Mouse (Mus musculus) heart, postnatal 0 days (tissue): ENCODE results near the gene Prkar1b. TPM values are rescaled to one million over a fixed set of nuclear protein-coding genes. Genes with fewer than 3 reads are reported as not detected.

Experiments
- ATAC-seq: fragments of 200-750 bp; cut with Nextera tagmentation; 2 replicates; pipeline ENCODE4 v1.8.0; 2017; ENCODE audit warnings: low read depth, moderate number of reproducible peaks, moderate library complexity; ENCODE audit not compliant: insufficient read depth
- DNase-seq: peaks from one replicate; pipeline ENCODE4 v3.0.0-alpha.2; 2016; ENCODE audit warnings: low spot score
- H3K27ac ChIP-seq: fragments of 300-500 bp; sonication (generic); 2 replicates; pipeline ENCODE4 v1.5.1; 2014; ENCODE audit warnings: low read depth, mild to moderate bottlenecking
- H3K27me3 ChIP-seq: fragments of 300-500 bp; sonication (generic); 2 replicates; pipeline ENCODE4 v1.6.1; 2014; ENCODE audit warnings: low read length, mixed read lengths; ENCODE audit not compliant: control insufficient read depth, insufficient read depth
- H3K36me3 ChIP-seq: fragments of 300-500 bp; sonication (generic); replicated peaks from 2 replicates; pipeline ENCODE4 v1.6.1; 2014; ENCODE audit warnings: low read length, mixed read lengths; ENCODE audit not compliant: control insufficient read depth, insufficient read depth
- H3K4me1 ChIP-seq: fragments of 300-500 bp; sonication (generic); 2 replicates; pipeline ENCODE4 v1.6.1; 2014; ENCODE audit warnings: antibody characterized with exemption; ENCODE audit not compliant: control insufficient read depth, insufficient read depth
- H3K4me2 ChIP-seq: fragments of 300-500 bp; sonication (generic); 2 replicates; pipeline ENCODE4 v1.6.1; 2014; ENCODE audit warnings: low read depth, mild to moderate bottlenecking, low read length, moderate library complexity
- H3K4me3 ChIP-seq: fragments of 300-500 bp; sonication (generic); 2 replicates; pipeline ENCODE4 v1.5.1; 2014; ENCODE audit warnings: low read depth, low read length
- H3K9ac ChIP-seq: fragments of 300-500 bp; sonication (generic); replicated peaks from 2 replicates; pipeline ENCODE4 v1.6.1; 2014; ENCODE audit warnings: low read depth, low read length, mixed read lengths
- H3K9me3 ChIP-seq: fragments of 300-500 bp; sonication (generic); replicated peaks from 2 replicates; pipeline ENCODE4 v1.6.1; 2016; ENCODE audit warnings: low read length; ENCODE audit not compliant: control insufficient read depth
- CTCF ChIP-seq: IDR thresholded peaks from 2 replicates; pipeline ENCODE4 v1.5.1; 2016; ENCODE audit warnings: antibody characterized with exemption, control low read depth, low read depth
- EP300 ChIP-seq: IDR thresholded peaks from 2 replicates; pipeline ENCODE4 v1.6.1; 2016; ENCODE audit warnings: antibody characterized with exemption, low read depth
- WGBS: fragments of 180-500 bp; shearing (Covaris S2); extraction: QIAGEN DNeasy Blood & Tissue Kit; methylation state at CpG from one replicate; pipeline ENCODE4 v1.1.7; 2014; 5-methylcytosine and 5-hydroxymethylcytosine counted together
- polyA plus RNA-seq: library from polyadenylated mRNA; unstranded; fragments of >200 nt; fragmentation: Nextera tagmentation; extraction: Ambion mirVana; gene quantifications from 2 replicates; pipeline ENCODE4 v1.2.1, GENCODE M21; 2015
- total RNA-seq: library from RNA; depleted of rRNA; stranded (reverse); fragments of >200 nt; gene quantifications from 2 replicates; pipeline ENCODE4 v1.2.3, GENCODE M21; 2014; ENCODE audit warnings: low replicate concordance

The Prkar1b gene
- total and polyA plus RNA-seq, 2 experiments from 2014 or later: 2.3 to 4.4 TPM

- Histone ChIP-seq H3K27me3 (no peaks in the 10 kb centered on the region), H3K9ac (no peak overlapping the region), H3K4me3 (no peak overlapping the region), H3K36me3 (no peaks in the 10 kb centered on the region), H3K9me3 (no peaks in the 10 kb centered on the region; the same call in 1 of the 2 replicates), H3K27ac (peak overlapping the region; percentile 66), H3K4me2 (no peak overlapping the region), H3K4me1 (peaks cover 29% of the 10 kb centered on the region)
- TF ChIP-seq EP300 (peak; percentile 17; the same call in 1 of the 2 replicates), CTCF (0 out of 2 replicates have a peak, but pooled peaks have one; percentile 0)
- peak; percentile 85 for ATAC-seq
- DNase-seq: peak; percentile 65
- 24% methylated on average over 12 of the region's 12 CpGs for WGBS
Measured at GRCm38 (mm10) chr5:139098991-139099972, 50.5 kb downstream of the Prkar1b start.

DNA sequence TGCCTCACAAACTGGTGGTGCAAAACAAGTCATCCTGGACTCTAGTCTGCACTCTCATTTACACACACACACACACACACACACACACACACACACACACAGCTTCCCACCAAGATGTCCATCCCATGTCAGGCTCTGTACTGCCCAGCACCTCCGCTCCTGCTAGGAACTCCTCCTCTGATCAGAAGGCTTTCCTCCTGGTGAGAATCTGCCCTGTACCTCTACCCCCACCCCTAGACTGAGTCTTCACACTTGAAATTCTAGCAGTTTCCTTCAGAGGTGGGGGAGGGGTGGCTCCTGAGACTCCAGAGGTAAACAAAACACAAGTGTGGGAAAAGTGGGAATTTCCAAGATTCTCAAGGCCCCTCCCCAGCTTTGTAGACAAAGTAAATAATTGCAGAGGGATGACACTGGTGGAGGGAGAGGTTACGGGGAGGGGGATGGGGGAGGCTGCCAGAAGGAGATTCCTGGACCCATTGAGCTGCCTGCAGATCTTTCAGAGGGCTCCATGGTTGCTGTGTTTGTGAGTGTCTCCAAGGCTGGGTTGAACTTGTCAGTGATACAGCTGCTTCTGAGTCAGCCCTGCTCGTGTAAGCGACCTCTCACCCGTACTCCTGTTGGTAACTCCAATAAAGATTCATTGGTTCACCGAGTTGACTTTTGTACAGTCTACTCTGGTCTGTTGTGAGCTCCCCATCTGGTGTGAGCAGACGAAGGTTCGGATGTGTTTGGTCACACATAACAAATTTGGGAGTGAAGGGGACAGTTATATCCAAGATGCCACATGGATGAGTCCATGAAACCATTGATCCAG is 54.3 kb downstream of the Prkar1b start:
- DNase-seq (no peak), ATAC-seq (no peak)
- H3K4me3 ChIP-seq: no peak overlapping the region
- H3K4me1 ChIP-seq: peaks cover 20% of the 10 kb centered on the region
- H3K9me3 ChIP-seq: no peaks in the 10 kb centered on the region; the same call in 1 of the 2 replicates
- TF ChIP-seq CTCF: no peak
- TF ChIP-seq EP300: no peak
- 80% methylated on average over 8 of the region's 8 CpGs for WGBS
- H3K27me3 ChIP-seq: no peaks in the 10 kb centered on the region
- no peak overlapping the region for H3K4me2 ChIP-seq
- H3K36me3 ChIP-seq: no peaks in the 10 kb centered on the region
- no peak overlapping the region for H3K9ac ChIP-seq
- H3K27ac ChIP-seq: no peak overlapping the region

GRCm38 (mm10) chr5:139093534-139093933 is 56.3 kb downstream of the Prkar1b start:
- DNase-seq (no peak), ATAC-seq (no peak)
- Histone ChIP-seq H3K4me2 (no peak overlapping the region), H3K27ac (no peak overlapping the region), H3K9me3 (no peaks in the 10 kb centered on the region; the same call in 1 of the 2 replicates), H3K9ac (no peak overlapping the region), H3K4me3 (no peak overlapping the region), H3K27me3 (no peaks in the 10 kb centered on the region), H3K36me3 (no peaks in the 10 kb centered on the region), H3K4me1 (0 out of 2 replicates have a peak, but pooled peaks cover 2% of the 10 kb centered on the region)
- TF ChIP-seq EP300 (no peak), CTCF (no peak)
- 66% methylated on average over 4 of the region's 4 CpGs for WGBS

DNA sequence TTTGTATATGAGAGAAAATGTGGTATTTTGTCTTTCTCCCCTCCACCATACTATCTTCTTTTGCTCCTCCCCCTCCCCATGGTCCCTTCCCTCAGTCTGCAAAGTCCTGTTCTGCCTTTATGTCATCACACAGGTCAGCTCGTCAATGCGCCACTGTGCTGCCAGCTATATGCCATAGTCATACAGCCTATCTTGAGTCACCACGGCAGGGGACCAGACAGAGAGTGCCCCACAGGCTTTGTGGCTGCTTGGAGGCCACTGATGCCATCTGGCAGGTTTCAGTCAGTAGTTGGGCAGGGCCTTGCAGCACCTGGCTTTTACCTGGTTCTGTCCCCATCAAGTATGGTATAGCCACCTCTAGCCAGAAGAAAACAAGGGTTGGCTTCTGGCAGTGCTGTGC is 58.1 kb downstream of the Prkar1b start:
- Histone ChIP-seq H3K4me3 (no peak overlapping the region), H3K27me3 (no peaks in the 10 kb centered on the region), H3K36me3 (no peaks in the 10 kb centered on the region), H3K9me3 (no peaks in the 10 kb centered on the region), H3K27ac (no peak overlapping the region), H3K4me2 (no peak overlapping the region), H3K9ac (no peak overlapping the region), H3K4me1 (0 out of 2 replicates have a peak, but pooled peaks cover 6% of the 10 kb centered on the region)
- DNase-seq (no peak), ATAC-seq (no peak)
- TF ChIP-seq CTCF (no peak), EP300 (no peak)
- 86% methylated on average over 3 of the region's 3 CpGs for WGBS

DNA sequence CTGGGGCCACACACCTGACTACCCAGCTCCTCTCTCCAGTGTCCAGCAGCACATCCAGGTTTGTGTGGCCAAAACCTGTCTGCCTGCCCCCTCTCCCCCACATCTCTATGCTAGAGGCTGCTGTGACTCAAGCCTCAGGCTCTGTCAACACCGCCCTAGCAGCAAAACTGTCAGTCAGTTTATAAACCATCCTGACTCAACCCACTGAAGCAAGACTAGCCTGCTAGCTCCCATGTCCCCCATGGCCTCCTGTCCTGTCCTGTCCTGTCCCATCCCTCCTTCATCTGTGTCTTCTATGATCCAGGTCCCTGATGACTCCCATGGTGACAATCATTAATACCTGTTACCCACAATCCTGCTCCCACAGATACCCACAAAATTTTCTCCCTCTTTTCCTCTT is 59.6 kb downstream of the Prkar1b start:
- ATAC-seq: no peak
- WGBS: 72% methylated on average over 1 of the region's 1 CpGs
- H3K36me3 ChIP-seq: no peaks in the 10 kb centered on the region

More for the DNA sequence above, 59.6 kb downstream of the Prkar1b start:
- Histone ChIP-seq H3K4me2 (no peak overlapping the region), H3K27ac (no peak overlapping the region), H3K27me3 (no peaks in the 10 kb centered on the region), H3K4me1 (0 out of 2 replicates have a peak, but pooled peaks cover 6% of the 10 kb centered on the region), H3K9ac (no peak overlapping the region), H3K9me3 (no peaks in the 10 kb centered on the region), H3K4me3 (no peak overlapping the region)
- no peak for TF ChIP-seq EP300
- TF ChIP-seq CTCF: no peak
- no peak for DNase-seq
